Mouse (Mus musculus) heart, embryonic 14.5 days (tissue): ENCODE measurements around the gene 1700037H04Rik. TPM values are rescaled to one million over a fixed set of nuclear protein-coding genes. Genes with fewer than 3 reads are reported as not detected.

Experiments used
- ATAC-seq: fragments of 200-750 bp; cut with Nextera tagmentation; 2 replicates; pipeline ENCODE4 v1.8.0; 2017; ENCODE audit warnings: low read depth, moderate TSS enrichment; ENCODE audit not compliant: insufficient number of reproducible peaks, insufficient read depth, low FRiP score
- H3K27ac ChIP-seq, 2 experiments: fragments of 200-500 bp in 1 of 2; fragments of 300-500 bp in 1 of 2; sonication (generic) in 1 of 2; replicated peaks in 1 of 2; 2 replicates each; pipeline ENCODE4 v1.5.1; 2012 to 2014; ENCODE audit warnings: low read depth in 2 of 2, low read length in 2 of 2, control low read depth in 1 of 2, mild to moderate bottlenecking in 1 of 2, mixed read lengths in 1 of 2; ENCODE audit not compliant: control insufficient read depth in 1 of 2, insufficient read depth in 1 of 2
- H3K27me3 ChIP-seq: fragments of 300-500 bp; sonication (generic); 2 replicates; pipeline ENCODE4 v1.6.1; 2014; ENCODE audit warnings: mild to moderate bottlenecking, low read length, control low read depth; ENCODE audit not compliant: control insufficient read depth, insufficient read depth
- H3K36me3 ChIP-seq: fragments of 300-500 bp; sonication (generic); 2 replicates; pipeline ENCODE4 v1.6.1; 2014; ENCODE audit warnings: mild to moderate bottlenecking, control low read depth, low read length, mixed read lengths; ENCODE audit not compliant: control insufficient read depth, insufficient read depth
- H3K4me1 ChIP-seq, 2 experiments: fragments of 200-500 bp in 1 of 2; fragments of 300-500 bp in 1 of 2; sonication (generic) in 1 of 2; 2 replicates each; pipeline ENCODE4 v1.6.1; 2012 to 2014; ENCODE audit warnings: low read length in 2 of 2, control low read depth in 1 of 2, mixed read lengths in 1 of 2; ENCODE audit not compliant: control insufficient read depth in 2 of 2, insufficient read depth in 2 of 2
- H3K4me2 ChIP-seq: fragments of 300-500 bp; sonication (generic); 2 replicates; pipeline ENCODE4 v1.6.1; 2014; ENCODE audit warnings: mild to moderate bottlenecking, low read length
- H3K4me3 ChIP-seq, 2 experiments: fragments of 200-500 bp in 1 of 2; fragments of 300-500 bp in 1 of 2; sonication (generic) in 1 of 2; 2 replicates each; pipeline ENCODE4 v1.5.1; 2012 to 2014; ENCODE audit warnings: low read length in 2 of 2, mild to moderate bottlenecking in 2 of 2, control low read depth in 1 of 2, low read depth in 1 of 2, moderate library complexity in 1 of 2; ENCODE audit not compliant: control insufficient read depth in 1 of 2, insufficient read depth in 1 of 2
- H3K9ac ChIP-seq: fragments of 300-500 bp; sonication (generic); 2 replicates; pipeline ENCODE4 v1.6.1; 2014; ENCODE audit warnings: mild to moderate bottlenecking, low read length
- H3K9me3 ChIP-seq: fragments of 300-500 bp; sonication (generic); 2 replicates; pipeline ENCODE4 v1.6.1; 2016; ENCODE audit warnings: low read length, control low read depth; ENCODE audit not compliant: control insufficient read depth
- WGBS: fragments of 180-500 bp; shearing (Covaris S2); extraction: QIAGEN DNeasy Blood & Tissue Kit; methylation state at CpG from one replicate; pipeline ENCODE4 v1.1.7; 2014; 5-methylcytosine and 5-hydroxymethylcytosine counted together
- polyA plus RNA-seq: library from polyadenylated mRNA; unstranded; fragments of >200 nt; fragmentation: Nextera tagmentation; extraction: Ambion mirVana; gene quantifications from 2 replicates; pipeline ENCODE4 v1.2.1, GENCODE M21; 2014

The 1700037H04Rik gene
- polyA plus RNA-seq, 1 experiment from 2014 or later, result 80.3 TPM

DNA sequence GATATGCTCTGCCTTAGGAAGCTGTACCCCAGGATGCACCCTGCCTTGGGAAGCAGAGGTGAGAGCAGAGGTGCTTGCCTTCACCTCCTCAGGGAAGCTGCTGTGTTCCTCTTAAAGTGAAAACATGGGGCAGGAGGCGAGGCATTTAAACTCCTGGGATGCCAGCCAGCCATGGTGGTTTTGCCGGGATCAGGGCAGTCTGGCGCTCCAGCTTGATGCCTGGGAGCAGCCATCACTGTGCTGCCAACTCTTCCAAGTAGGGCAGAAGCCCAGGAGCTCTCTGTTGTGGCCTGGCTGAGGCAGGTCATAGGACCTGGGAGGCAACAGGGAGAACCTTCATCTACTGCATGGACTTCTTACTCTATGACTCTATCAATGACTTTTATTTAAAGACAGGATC, 41.4 kb upstream of the 1700037H04Rik start:
- H3K9ac ChIP-seq, result no peak overlapping the region
- peaks cover 26% of the 10 kb centered on the region for H3K36me3 ChIP-seq
- H3K27me3 ChIP-seq, result no peaks in the 10 kb centered on the region
- H3K4me1 ChIP-seq, result peaks cover 11% of the 10 kb centered on the region in 2 experiments
- no peak overlapping the region for H3K4me2 ChIP-seq
- no peak for ATAC-seq
- H3K27ac ChIP-seq, result no peak overlapping the region
- no peaks in the 10 kb centered on the region for H3K9me3 ChIP-seq
- H3K4me3 ChIP-seq, result no peak overlapping the region
- 80% methylated on average over 3 of the region's 3 CpGs for WGBS

DNA sequence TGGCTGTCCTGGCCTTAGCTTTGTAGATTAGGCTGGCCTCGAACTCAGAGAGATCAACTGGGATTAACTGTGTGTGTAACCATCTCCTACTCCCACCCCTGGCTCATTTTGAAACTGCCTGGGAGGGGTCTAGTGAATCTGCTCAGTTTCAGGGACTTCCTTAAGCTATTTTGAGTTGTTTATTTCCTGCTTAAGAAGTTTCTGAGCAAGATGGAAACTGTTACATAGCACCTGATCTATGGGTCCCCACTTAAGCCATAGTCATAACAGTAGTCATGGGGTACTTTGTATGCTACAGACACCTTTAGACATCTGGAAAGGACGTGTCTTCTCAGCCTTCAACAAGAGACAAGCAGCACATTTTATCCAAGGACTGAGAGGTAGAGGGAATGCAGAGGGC, 40.8 kb upstream of the 1700037H04Rik start:
- no peak overlapping the region for H3K4me2 ChIP-seq
- no peak overlapping the region for H3K4me3 ChIP-seq
- peaks cover 28% of the 10 kb centered on the region for H3K36me3 ChIP-seq
- peaks cover 10 to 11% of the 10 kb centered on the region in 2 experiments for H3K4me1 ChIP-seq
- no peaks in the 10 kb centered on the region for H3K27me3 ChIP-seq
- ATAC-seq, result no peak
- H3K27ac ChIP-seq, result no peak overlapping the region
- no peaks in the 10 kb centered on the region for H3K9me3 ChIP-seq
- 76% methylated on average over 2 of the region's 2 CpGs for WGBS
- H3K9ac ChIP-seq, result no peak overlapping the region

DNA sequence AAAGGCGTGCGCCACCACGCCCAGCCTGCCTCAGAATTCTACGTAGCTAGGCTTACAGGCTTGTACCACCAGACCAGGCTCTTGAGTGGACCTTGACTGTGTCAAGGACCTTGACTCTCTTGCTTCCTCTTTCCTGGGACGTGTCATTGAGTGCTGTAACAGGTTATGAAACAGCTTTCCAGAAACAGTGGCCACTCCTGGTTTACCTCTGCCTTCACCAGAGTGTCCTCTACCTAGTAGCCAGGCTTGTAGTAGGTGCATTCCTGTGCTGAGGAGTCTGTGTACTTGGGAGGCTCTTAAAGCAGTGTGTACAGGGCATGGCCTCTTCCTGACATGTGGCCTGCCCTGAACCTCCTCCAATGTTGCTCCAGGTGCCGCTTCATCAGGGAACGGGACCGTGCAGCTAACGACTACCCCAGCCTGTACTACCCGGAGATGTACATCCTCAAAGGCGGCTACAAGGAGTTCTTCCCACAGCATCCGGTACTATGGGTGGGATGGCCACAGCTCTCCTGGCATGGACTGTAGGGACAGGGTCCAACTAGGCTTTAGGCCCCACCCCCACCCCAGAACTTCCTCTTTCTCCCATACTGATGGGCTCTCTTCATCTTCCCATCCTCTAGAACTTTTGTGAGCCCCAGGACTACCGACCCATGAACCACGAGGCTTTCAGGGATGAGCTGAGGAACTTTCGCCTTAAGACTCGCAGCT, 36.9 kb upstream of the 1700037H04Rik start:
- no peak for ATAC-seq
- no peak overlapping the region for H3K9ac ChIP-seq
- H3K36me3 ChIP-seq, result peaks cover 66% of the 10 kb centered on the region
- no peak overlapping the region for H3K4me3 ChIP-seq
- no peaks in the 10 kb centered on the region for H3K9me3 ChIP-seq
- no peak overlapping the region for H3K4me2 ChIP-seq
- H3K27ac ChIP-seq, result no peak overlapping the region
- 90% methylated on average over 16 of the region's 16 CpGs for WGBS
- no peaks in the 10 kb centered on the region for H3K27me3 ChIP-seq
- no peaks in the 10 kb centered on the region for H3K4me1 ChIP-seq

DNA sequence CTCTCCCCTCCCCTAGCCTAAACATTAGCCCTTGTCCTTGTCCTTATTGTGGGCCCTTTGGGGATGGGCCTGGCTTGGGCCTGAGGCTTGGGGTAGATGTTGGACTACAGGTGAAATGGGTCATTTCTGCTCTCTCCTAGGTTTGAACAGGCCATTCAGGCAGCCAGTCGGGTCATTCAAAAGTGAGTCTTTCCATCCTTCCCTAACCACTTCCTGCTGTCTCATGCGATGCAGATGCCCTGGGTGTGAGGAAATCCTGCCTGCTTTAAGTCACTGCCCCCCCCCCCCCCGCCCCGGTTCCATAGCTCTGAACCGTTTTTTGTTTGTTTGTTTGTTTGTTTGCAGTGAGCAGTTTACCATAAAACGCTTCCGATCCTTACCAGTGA, 31.1 kb upstream of the 1700037H04Rik start:
- Histone ChIP-seq H3K4me3 (no peak overlapping the region), H3K9me3 (no peaks in the 10 kb centered on the region), H3K27me3 (no peaks in the 10 kb centered on the region), H3K36me3 (peaks cover 63% of the 10 kb centered on the region), H3K9ac (no peak overlapping the region), H3K4me2 (no peak overlapping the region), H3K27ac (no peak overlapping the region), H3K4me1 (peaks cover 9 to 14% of the 10 kb centered on the region in 2 experiments)
- no peak for ATAC-seq
- 76% methylated on average over 6 of the region's 7 CpGs for WGBS

DNA sequence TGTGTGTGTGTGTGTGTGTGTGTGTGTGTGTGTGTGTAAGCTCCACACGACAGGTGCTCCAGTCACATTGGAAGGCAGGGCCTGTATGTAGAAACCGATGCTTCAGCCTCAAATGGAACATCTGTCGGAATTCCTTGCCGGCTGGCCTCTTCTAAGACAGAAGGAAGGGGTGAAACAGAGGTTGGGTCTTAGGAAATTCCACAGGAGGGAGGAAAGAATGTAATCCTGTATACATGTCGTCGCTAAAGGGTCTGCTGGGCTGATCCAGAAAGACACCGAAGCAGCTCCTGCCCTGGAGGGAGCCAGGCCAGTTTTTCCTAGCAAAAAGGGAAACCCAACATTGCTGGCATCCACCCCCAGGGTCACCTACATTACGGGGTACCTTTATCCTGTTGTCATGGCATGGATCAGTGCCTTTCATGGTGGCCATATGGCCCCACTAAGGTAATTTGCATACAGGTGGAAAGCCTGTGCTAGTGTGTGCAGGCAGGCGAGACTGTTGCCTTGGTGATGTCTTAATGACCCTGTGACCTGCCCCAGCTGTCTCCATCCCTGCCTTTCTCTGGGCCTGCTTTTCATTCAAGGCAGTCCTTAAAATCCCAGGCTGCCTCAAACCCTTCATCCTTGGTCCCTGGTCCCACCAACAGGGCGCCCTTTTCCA, 30.6 kb upstream of the 1700037H04Rik start:
- no peak overlapping the region for H3K27ac ChIP-seq
- no peaks in the 10 kb centered on the region for H3K27me3 ChIP-seq
- ATAC-seq, result no peak
- H3K4me2 ChIP-seq, result no peak overlapping the region
- 63% methylated on average over 10 of the region's 10 CpGs for WGBS
- H3K9me3 ChIP-seq, result no peaks in the 10 kb centered on the region
- no peak overlapping the region for H3K9ac ChIP-seq
- H3K4me1 ChIP-seq, result peaks cover 13 to 19% of the 10 kb centered on the region in 2 experiments
- H3K4me3 ChIP-seq, result no peak overlapping the region
- peaks cover 58% of the 10 kb centered on the region for H3K36me3 ChIP-seq

GRCm38 (mm10) chr2:131189521-131190309, 29.8 kb upstream of the 1700037H04Rik start:
- no peaks in the 10 kb centered on the region for H3K9me3 ChIP-seq
- H3K27ac ChIP-seq, result no peak overlapping the region
- no peaks in the 10 kb centered on the region for H3K27me3 ChIP-seq
- H3K4me1 ChIP-seq, result peaks cover 13 to 20% of the 10 kb centered on the region in 2 experiments
- peaks cover 51% of the 10 kb centered on the region for H3K36me3 ChIP-seq
- H3K4me2 ChIP-seq, result no peak overlapping the region
- WGBS, result 63% methylated on average over 5 of the region's 5 CpGs
- H3K4me3 ChIP-seq, result no peak overlapping the region
- no peak overlapping the region for H3K9ac ChIP-seq
- ATAC-seq, result no peak

DNA sequence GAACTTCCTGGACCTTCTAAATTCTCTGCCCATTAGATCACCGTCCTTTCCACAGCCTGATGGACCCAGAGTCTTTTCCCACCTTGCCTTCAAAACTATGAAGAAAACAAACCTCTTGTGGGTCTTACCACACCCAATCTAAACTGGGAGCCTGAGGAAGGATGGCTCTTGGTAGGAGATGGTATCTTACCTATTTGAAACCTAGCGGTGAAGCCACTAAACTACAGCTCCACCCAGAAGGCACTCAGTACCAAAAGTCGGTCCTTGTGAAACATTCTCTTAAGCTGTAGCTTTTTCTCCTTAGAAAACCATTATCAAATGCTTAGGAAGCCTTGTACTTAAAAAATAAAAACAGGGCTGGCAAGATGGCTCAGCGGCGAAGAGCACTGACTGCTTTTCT, 28.4 kb upstream of the 1700037H04Rik start:
- ATAC-seq, result no peak
- no peaks in the 10 kb centered on the region for H3K27me3 ChIP-seq
- H3K4me1 ChIP-seq, result peaks cover 13 to 20% of the 10 kb centered on the region in 2 experiments
- peaks cover 37% of the 10 kb centered on the region for H3K36me3 ChIP-seq
- H3K4me2 ChIP-seq, result no peak overlapping the region
- no peak overlapping the region for H3K9ac ChIP-seq
- 91% methylated on average over 5 of the region's 5 CpGs for WGBS
- H3K9me3 ChIP-seq, result no peaks in the 10 kb centered on the region
- H3K27ac ChIP-seq, result no peak overlapping the region
- H3K4me3 ChIP-seq, result no peak overlapping the region
